Mouse (Mus musculus) forelimb bud, embryonic 11.5 days (tissue): ENCODE data around the gene Acvrl1.
"Not testable (repeated sequence)": the region's sequence is repeated elsewhere in the genome, so short reads cannot be mapped to it uniquely, and the experiment has no call there.

Experiments
- DNase-seq: peaks from one replicate; pipeline ENCODE4 v3.0.0-alpha.2; 2012; ENCODE audit warnings: low read depth, low spot score

Acvrl1 gene

GRCm38 (mm10) chr15:101107906-101108671 is 20.2 kb upstream of the Acvrl1 start:
- no peak for DNase-seq

GRCm38 (mm10) chr15:101113176-101113575 is 15.1 kb upstream of the Acvrl1 start:
- DNase-seq: no peak

DNA sequence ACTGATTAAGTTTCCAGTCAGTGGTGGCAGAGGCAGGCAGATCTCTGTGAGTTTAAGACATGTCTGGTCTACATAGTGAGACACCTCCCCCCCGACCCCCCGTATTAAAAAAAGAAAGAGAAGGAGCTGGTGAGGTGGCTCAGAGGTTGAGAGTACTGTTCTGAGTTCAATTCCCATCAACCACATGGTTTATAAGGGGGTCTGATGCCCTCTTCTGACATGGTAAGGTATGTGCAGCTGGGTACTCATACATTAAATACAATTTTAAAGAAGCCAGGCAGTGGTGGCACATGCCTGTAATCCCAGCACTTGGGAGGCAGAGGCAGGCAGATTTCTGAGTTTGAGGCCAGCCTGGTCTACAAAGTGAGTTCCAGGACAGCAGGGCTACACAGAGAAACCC is 14.5 kb upstream of the Acvrl1 start:
- DNase-seq: not testable (repeated sequence)

- no peak for DNase-seq
Observed at GRCm38 (mm10) chr15:101115511-101116110, 12.7 kb upstream of the Acvrl1 start, which contains the start of gene Ankrd33. Gene Ankrd33 (plus strand): TSS chr15:101115755.

GRCm38 (mm10) chr15:101118399-101119125 is 9.8 kb upstream of the Acvrl1 start:
- DNase-seq: no peak

DNA sequence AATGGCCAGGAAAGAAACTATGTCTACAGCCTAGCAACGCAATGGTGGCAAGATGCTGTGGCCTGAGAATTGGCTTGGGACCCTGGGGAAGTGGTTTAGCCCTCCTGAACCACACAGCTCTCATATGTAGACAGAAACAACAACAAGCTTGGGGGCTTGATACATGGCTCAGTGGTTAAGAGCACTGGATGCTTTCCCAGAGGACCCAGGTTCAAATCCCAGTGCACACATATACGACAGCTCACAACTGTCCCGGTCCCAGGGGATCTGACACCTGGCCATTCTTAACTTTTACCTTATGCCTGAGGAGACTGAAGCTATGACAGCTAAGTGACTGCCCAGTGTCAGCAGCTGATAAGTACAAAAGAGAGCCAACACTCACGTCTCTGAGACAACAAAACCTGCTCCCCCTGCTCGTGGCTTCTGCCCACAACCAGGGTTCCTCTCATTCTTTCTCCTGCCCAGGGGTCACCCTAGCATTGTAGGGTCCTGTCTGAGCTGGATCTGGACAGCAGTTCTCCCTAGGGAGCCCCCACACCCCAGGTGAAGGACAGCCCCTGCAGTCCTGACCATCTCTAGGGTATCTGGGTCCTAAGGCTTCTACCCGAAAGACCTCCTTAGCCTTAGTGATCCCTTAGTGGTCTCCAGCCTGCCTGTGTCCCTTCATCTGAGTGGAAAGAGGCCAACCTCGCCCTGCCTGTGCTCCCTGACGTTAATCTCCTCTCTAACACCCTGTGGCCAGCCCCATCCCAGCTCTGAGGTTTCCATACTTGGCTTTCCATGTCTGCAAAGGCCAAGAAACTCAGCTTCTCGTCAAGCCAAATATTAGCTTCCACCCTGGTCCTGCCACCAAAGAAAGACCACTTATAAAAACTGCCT is 6.7 kb upstream of the Acvrl1 start:
- DNase-seq: no peak

DNA sequence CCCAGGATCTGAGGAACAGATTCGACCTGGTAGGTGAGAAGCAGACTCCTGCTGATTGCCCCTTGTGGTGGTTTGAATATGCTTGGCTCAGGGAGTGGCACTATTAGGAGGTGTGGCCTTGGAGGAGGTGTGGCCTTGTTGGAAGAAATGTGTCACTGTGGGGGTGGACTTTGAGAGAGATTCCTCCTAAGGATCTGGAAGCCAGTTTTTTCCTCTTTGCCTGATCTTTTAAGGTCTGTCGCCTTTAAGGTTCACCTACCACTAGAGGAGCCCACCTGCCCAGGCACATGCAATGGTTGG is 6.1 kb upstream of the Acvrl1 start:
- DNase-seq: no peak

DNA sequence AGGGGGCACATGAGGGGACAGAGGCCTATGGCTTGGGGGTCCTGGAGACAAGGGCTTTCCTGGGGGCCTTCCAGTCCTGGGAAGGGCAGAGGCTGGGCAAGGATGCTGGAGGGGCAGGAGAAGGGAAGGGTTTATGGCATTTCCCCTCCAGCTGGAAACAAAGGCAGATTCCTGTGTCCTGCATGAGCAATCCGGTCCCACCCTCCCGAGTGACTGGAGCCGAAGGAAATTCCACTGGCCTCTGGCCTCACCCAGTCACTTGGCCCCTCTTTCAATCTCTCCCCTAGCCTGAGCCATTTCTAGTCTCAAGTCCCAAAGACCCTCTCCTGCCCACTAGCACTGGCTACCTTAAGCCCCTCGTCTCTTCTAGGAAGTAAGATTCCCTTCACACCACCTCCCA is 5.1 kb upstream of the Acvrl1 start:
- no peak for DNase-seq

DNA sequence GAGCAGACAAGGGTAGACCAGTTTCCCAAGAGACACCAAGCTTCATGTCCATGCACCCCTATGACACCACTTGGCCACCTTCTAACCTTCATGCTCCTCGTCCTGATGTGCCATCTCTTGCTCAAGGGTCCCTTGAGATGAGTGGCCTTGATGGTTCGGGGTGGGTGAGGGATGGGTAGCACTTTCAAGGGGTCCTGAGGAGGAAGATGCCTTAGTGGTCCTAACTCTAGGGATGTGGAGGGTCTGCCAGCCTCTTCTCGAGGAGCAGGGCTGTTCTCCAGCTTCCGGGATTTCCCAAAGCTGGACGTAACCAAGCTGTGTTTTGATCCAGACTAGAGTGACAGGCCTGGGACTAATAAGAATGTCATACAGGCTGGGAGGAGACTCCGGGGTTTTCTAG is 2.8 kb upstream of the Acvrl1 start:
- DNase-seq: no peak

DNA sequence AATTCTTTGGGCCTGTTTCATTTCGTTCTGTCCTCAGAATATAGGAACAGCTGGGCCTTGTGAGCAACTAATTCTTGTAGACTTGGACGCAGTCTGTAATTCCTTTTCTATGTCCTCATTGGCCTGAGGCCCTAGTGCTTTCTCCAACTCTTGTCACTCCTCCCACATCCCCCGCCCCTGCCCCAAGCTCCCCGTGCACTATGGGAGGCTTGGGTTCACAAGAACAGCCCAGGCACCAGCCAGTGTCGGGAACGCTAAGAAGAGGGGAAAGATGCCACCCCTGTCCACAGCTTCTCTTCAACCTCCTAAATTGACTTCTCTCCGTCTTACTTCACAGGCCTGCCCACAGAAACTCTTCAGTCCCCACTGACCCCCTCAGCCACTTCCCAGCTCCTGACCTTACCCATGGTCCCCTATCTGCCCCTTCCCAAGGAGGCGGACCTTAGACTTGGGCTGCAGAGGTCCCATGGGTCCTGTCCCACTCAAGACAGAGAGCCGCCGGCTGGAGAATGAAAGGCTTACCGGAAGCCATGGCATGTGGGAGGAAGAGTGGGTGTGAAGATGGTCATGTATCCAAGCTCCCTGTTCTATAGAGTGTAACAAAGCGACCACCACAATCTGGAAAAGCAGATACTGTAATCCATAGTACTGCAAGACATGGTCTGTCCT is 1.3 kb upstream of the Acvrl1 start:
- no peak for DNase-seq

- DNase-seq: no peak
Observed at GRCm38 (mm10) chr15:101129412-101129811, 1.1 kb downstream of the Acvrl1 start.

- no peak for DNase-seq
Observed at GRCm38 (mm10) chr15:101131498-101131897, 3.2 kb downstream of the Acvrl1 start.

- DNase-seq: no peak
Observed at GRCm38 (mm10) chr15:101132041-101132440, 3.7 kb downstream of the Acvrl1 start.

- no peak for DNase-seq
Observed at GRCm38 (mm10) chr15:101132761-101133160, 4.4 kb downstream of the Acvrl1 start.

- DNase-seq: no peak
Observed at GRCm38 (mm10) chr15:101133993-101134704, 5.8 kb downstream of the Acvrl1 start.

DNA sequence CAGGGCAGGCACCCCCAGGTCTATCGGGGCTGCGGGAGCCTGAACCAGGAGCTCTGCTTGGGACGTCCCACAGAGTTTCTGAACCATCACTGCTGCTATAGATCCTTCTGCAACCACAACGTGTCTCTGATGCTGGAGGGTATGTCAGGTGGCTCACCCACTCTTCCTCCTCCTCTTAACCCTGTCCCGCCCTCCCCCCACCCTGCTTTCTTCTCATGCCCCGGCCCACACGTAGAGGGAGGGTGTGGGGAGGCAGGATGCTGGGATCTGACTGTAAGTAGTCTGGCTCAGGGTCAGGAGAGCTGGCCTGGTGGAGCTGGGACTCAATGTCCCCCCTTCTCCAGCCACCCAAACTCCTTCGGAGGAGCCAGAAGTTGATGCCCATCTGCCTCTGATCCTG is 7.1 kb downstream of the Acvrl1 start:
- DNase-seq: no peak

- DNase-seq: no peak
Observed at GRCm38 (mm10) chr15:101137455-101137854, 9.1 kb downstream of the Acvrl1 start.

GRCm38 (mm10) chr15:101138675-101139074 is 10.4 kb downstream of the Acvrl1 start:
- DNase-seq: no peak

DNA sequence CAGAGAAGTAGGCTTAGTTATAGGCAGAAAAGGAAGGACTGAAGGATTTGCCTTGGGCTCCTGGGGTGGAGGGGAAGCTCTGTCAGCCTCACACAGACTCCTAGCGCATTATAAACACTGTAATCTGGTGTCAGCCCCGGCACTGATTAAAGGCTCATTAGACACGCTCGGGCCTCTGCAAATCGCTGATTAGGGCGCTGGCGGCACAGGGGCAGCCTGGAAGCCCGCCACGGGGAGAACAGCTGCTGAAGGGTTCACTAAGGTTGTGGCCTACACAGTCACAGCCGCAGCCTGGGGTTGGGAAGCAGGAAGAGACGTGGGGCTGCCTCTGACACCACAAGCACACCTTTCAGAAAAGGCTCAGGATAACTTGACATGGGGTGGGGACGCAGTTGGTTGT is 11.6 kb downstream of the Acvrl1 start:
- DNase-seq: no peak

GRCm38 (mm10) chr15:101140587-101140986 is 12.3 kb downstream of the Acvrl1 start:
- DNase-seq: no peak
